ENCODE assay signal across 8 mouse cellular contexts in genomic region chr10:7211696-7212482, GRCm38 (mm10). TPM values are rescaled to one million over a fixed set of nuclear protein-coding genes. Genes with fewer than 3 reads are reported as not detected.
DNase-seq lines count a peak whose midpoint lies in the region; ATAC-seq and TF ChIP-seq lines count a peak whose summit lies in the region.

Gene Cnksr3 (minus strand): TSS chr10:7212237.

- no peaks in the 10 kb centered on the region for H3K27me3 ChIP-seq in forebrain, embryonic 12.5 days
- H3K27me3 ChIP-seq in heart, postnatal 0 days (ENCODE audit: control insufficient read depth, insufficient read depth, low read length) = no peaks in the 10 kb centered on the region
- no peaks in the 10 kb centered on the region for H3K27me3 ChIP-seq in liver, embryonic 14.5 days (ENCODE audit: control insufficient read depth, insufficient read depth, low read length)
- H3K27me3 ChIP-seq in stomach, embryonic 15.5 days (replicated peaks) = no peaks in the 10 kb centered on the region

- H3K9ac ChIP-seq in forebrain, embryonic 12.5 days = peak within 1 kb of the TSS; percentile 74
- peak within 1 kb of the TSS; percentile 83 for H3K9ac ChIP-seq in heart, postnatal 0 days (replicated peaks; ENCODE audit: low read depth, low read length)
- peak within 1 kb of the TSS; percentile 61 for H3K9ac ChIP-seq in liver, embryonic 14.5 days (replicated peaks)
- H3K9ac ChIP-seq in stomach, embryonic 15.5 days = peak within 1 kb of the TSS; percentile 84

- H3K9me3 ChIP-seq in forebrain, embryonic 12.5 days = no peaks in the 10 kb centered on the region
- no peaks in the 10 kb centered on the region for H3K9me3 ChIP-seq in heart, postnatal 0 days (replicated peaks; ENCODE audit: control insufficient read depth, low read length)
- no peaks in the 10 kb centered on the region for H3K9me3 ChIP-seq in liver, embryonic 14.5 days (ENCODE audit: control insufficient read depth, low read length)
- no peaks in the 10 kb centered on the region for H3K9me3 ChIP-seq in stomach, embryonic 15.5 days

- H3K4me2 ChIP-seq in forebrain, embryonic 12.5 days = peak within 1 kb of the TSS; percentile 89
- peak within 1 kb of the TSS; percentile 95 for H3K4me2 ChIP-seq in heart, postnatal 0 days (ENCODE audit: low read depth, low read length)
- peak within 1 kb of the TSS; percentile 92 for H3K4me2 ChIP-seq in liver, embryonic 14.5 days (ENCODE audit: low read depth)
- H3K4me2 ChIP-seq in stomach, embryonic 15.5 days = peak within 1 kb of the TSS; percentile 78

- peak within 1 kb of the TSS; percentile 68 for H3K4me3 ChIP-seq in forebrain, embryonic 12.5 days (replicated peaks)
- peak within 1 kb of the TSS; percentile 89 for H3K4me3 ChIP-seq in heart, postnatal 0 days (ENCODE audit: low read depth, low read length)
- peak within 1 kb of the TSS; percentile 68 to 71 for H3K4me3 ChIP-seq in liver, embryonic 14.5 days (ENCODE audit: insufficient read depth in 1 of 2, low read depth in 2 of 2, low read length in 2 of 2)
- peak within 1 kb of the TSS; percentile 83 for H3K4me3 ChIP-seq in stomach, embryonic 15.5 days (replicated peaks)

- peak; percentile 90 for ATAC-seq in forebrain, embryonic 12.5 days (ENCODE audit: low FRiP score)
- ATAC-seq in heart, postnatal 0 days (ENCODE audit: insufficient read depth, low read depth) = peak; percentile 89
- peak; percentile 70 for ATAC-seq in liver, embryonic 14.5 days (ENCODE audit: insufficient read depth)
- ATAC-seq in stomach, embryonic 15.5 days (ENCODE audit: insufficient read depth, low FRiP score, low read depth) = peak; percentile 84

- no peak for TF ChIP-seq CTCF in heart, postnatal 0 days (IDR thresholded peaks at IDR 0.05; ENCODE audit: low read depth)
- TF ChIP-seq CTCF in liver, embryonic 14.5 days (IDR thresholded peaks at IDR 0.05; ENCODE audit: low read depth) = no peak

- WGBS in forebrain, embryonic 12.5 days = under 1% methylated on average over 68 of the region's 74 CpGs
- under 1% methylated on average over 72 of the region's 74 CpGs for WGBS in heart, postnatal 0 days
- WGBS in liver, embryonic 14.5 days (ENCODE audit: insufficient replicate concordance) = under 1% methylated on average over 74 of the region's 74 CpGs
- under 1% methylated on average over 74 of the region's 74 CpGs for WGBS in stomach, embryonic 15.5 days

- H3K36me3 ChIP-seq in forebrain, embryonic 12.5 days (replicated peaks) = no peaks in the 10 kb centered on the region
- H3K36me3 ChIP-seq in heart, postnatal 0 days (replicated peaks; ENCODE audit: control insufficient read depth, insufficient read depth, low read length) = 0 out of 2 replicates have a peak, but pooled peaks cover 6% of the 10 kb centered on the region
- H3K36me3 ChIP-seq in liver, embryonic 14.5 days (replicated peaks; ENCODE audit: control insufficient read depth, insufficient read depth, low read depth) = no peaks in the 10 kb centered on the region
- H3K36me3 ChIP-seq in stomach, embryonic 15.5 days = no peaks in the 10 kb centered on the region

- H3K27ac ChIP-seq in forebrain, embryonic 12.5 days = peak within 1 kb of the TSS; percentile 78
- H3K27ac ChIP-seq in heart, postnatal 0 days (ENCODE audit: low read depth) = peak within 1 kb of the TSS; percentile 98
- peak within 1 kb of the TSS; percentile 40 for H3K27ac ChIP-seq in liver, embryonic 14.5 days
- peak within 1 kb of the TSS; percentile 94 for H3K27ac ChIP-seq in stomach, embryonic 15.5 days

- TF ChIP-seq EP300 in heart, postnatal 0 days (IDR thresholded peaks at IDR 0.05; ENCODE audit: low read depth) = peak; percentile 13; the same call in 1 of the 2 replicates
- no peak for TF ChIP-seq EP300 in liver, embryonic 14.5 days (IDR thresholded peaks at IDR 0.05; ENCODE audit: low read depth)

- H3K4me1 ChIP-seq in forebrain, embryonic 12.5 days = peaks cover 22% of the 10 kb centered on the region
- H3K4me1 ChIP-seq in heart, postnatal 0 days (ENCODE audit: control insufficient read depth, insufficient read depth) = peaks cover 42% of the 10 kb centered on the region
- peaks cover 8 to 24% of the 10 kb centered on the region in 2 experiments for H3K4me1 ChIP-seq in liver, embryonic 14.5 days (replicated peaks; ENCODE audit: control insufficient read depth in 2 of 2, insufficient read depth in 2 of 2, low read length in 1 of 2)
- peaks cover 20% of the 10 kb centered on the region; the same call in 1 of the 2 replicates for H3K4me1 ChIP-seq in stomach, embryonic 15.5 days

- DNase-seq in CD8-positive naive resting alpha-beta T cell, adult 2 months (ENCODE audit: low read depth in 2 of 2, low spot score in 2 of 2) = peak; percentile 76 to 82
- DNase-seq in c-Kit-positive CD71-positive TER-119-positive erythroid progenitor cells, embryonic 14.5 days (ENCODE audit: low spot score) = peak; percentile 93
- DNase-seq in heart, postnatal 0 days (ENCODE audit: low spot score) = peak; percentile 98
- peak; percentile 98 to 99 for DNase-seq in kidney, postnatal 36 days
- DNase-seq in liver, embryonic 14.5 days (ENCODE audit: low read depth in 3 of 3, low spot score in 3 of 3) = peak; percentile 77 to 84 (median 84)
- DNase-seq in neural tube, embryonic 10.5 days (ENCODE audit: extremely low spot score, low spot score) = peak; percentile 94

RNA-seq across cellular contexts. Expression of gene Cnksr3, which starts in this region (rescaled TPM):
- 6.7 and 6.9 TPM in 2 replicates for polyA plus RNA-seq in forebrain, embryonic 12.5 days (2016; fragmentation: Nextera tagmentation; extraction: Ambion mirVana)
- 16.6 and 18.2 TPM in 2 replicates for total RNA-seq in heart, postnatal 0 days (2014; rRNA removed; ENCODE audit: low replicate concordance)
- polyA plus RNA-seq in heart, postnatal 0 days (2015; fragmentation: Nextera tagmentation; extraction: Ambion mirVana) = 7.8 and 8.1 TPM in 2 replicates
- 2.2 and 2.8 TPM in 2 replicates for polyA plus RNA-seq in liver, embryonic 14.5 days (2012; rRNA removed)
- polyA plus RNA-seq in liver, embryonic 14.5 days (2014; fragmentation: Nextera tagmentation; extraction: Ambion mirVana) = 2.3 and 2.8 TPM in 2 replicates
- 14.6 and 18.3 TPM in 2 replicates for polyA plus RNA-seq in stomach, embryonic 15.5 days (2015; fragmentation: Nextera tagmentation; extraction: Ambion mirVana)

Comparison
In these comparisons a context has a peak if more than half of its experiments do, and no peak if none do; other contexts are left out.
1. Peak in every context shown above with its lines: DNase-seq, ATAC-seq, H3K4me3 ChIP-seq and H3K27ac ChIP-seq.
2. H3K27ac ChIP-seq: peak in every context shown above with its lines; median percentile 98 in heart, postnatal 0 days; 94 in stomach, embryonic 15.5 days; 78 in forebrain, embryonic 12.5 days; 40 in liver, embryonic 14.5 days.